Mouse (Mus musculus) forebrain, embryonic 16.5 days (tissue): ENCODE measurements around the gene Tns1. TPM values are rescaled to one million over a fixed set of nuclear protein-coding genes. Genes with fewer than 3 reads are reported as not detected.

Source experiments
- ATAC-seq: fragments of 200-750 bp; cut with Nextera tagmentation; 2 replicates; pipeline ENCODE4 v1.8.0; 2017; ENCODE audit warnings: mild to moderate bottlenecking, moderate library complexity
- H3K27ac ChIP-seq: fragments of 300-500 bp; sonication (generic); 2 replicates; pipeline ENCODE4 v1.5.1; 2014; ENCODE audit warnings: low read length, control low read depth
- H3K27me3 ChIP-seq: fragments of 300-500 bp; sonication (generic); replicated peaks from 2 replicates; pipeline ENCODE4 v1.6.1; 2014; ENCODE audit warnings: low read length; ENCODE audit not compliant: control insufficient read depth, insufficient read depth
- H3K36me3 ChIP-seq: fragments of 300-500 bp; sonication (generic); 2 replicates; pipeline ENCODE4 v1.6.1; 2014; ENCODE audit not compliant: control insufficient read depth, insufficient read depth
- H3K4me1 ChIP-seq: fragments of 300-500 bp; sonication (generic); replicated peaks from 2 replicates; pipeline ENCODE4 v1.6.1; 2014; ENCODE audit warnings: low read length; ENCODE audit not compliant: control insufficient read depth, insufficient read depth
- H3K4me2 ChIP-seq: fragments of 300-500 bp; sonication (generic); 2 replicates; pipeline ENCODE4 v1.6.1; 2014; ENCODE audit warnings: mild to moderate bottlenecking, low read length, control low read depth
- H3K4me3 ChIP-seq: fragments of 300-500 bp; sonication (generic); replicated peaks from 2 replicates; pipeline ENCODE4 v1.5.1; 2014; ENCODE audit warnings: mild to moderate bottlenecking, low read length, control low read depth
- H3K9ac ChIP-seq: fragments of 300-500 bp; sonication (generic); replicated peaks from 2 replicates; pipeline ENCODE4 v1.6.1; 2014; ENCODE audit warnings: low read depth, low read length, control low read depth
- H3K9me3 ChIP-seq: fragments of 300-500 bp; sonication (generic); 2 replicates; pipeline ENCODE4 v1.6.1; 2016; ENCODE audit warnings: low read length; ENCODE audit not compliant: control insufficient read depth
- WGBS: fragments of 180-500 bp; shearing (Covaris S2); extraction: QIAGEN DNeasy Blood & Tissue Kit; methylation state at CpG from one replicate; pipeline ENCODE4 v1.1.7; 2014; 5-methylcytosine and 5-hydroxymethylcytosine counted together
- polyA plus RNA-seq: library from polyadenylated mRNA; unstranded; fragments of >200 nt; fragmentation: Nextera tagmentation; extraction: Ambion mirVana; gene quantifications from 2 replicates; pipeline ENCODE4 v1.2.1, GENCODE M21; 2015

Tns1 gene
- polyA plus RNA-seq, 1 experiment from 2014 or later, result 10.7 TPM

DNA sequence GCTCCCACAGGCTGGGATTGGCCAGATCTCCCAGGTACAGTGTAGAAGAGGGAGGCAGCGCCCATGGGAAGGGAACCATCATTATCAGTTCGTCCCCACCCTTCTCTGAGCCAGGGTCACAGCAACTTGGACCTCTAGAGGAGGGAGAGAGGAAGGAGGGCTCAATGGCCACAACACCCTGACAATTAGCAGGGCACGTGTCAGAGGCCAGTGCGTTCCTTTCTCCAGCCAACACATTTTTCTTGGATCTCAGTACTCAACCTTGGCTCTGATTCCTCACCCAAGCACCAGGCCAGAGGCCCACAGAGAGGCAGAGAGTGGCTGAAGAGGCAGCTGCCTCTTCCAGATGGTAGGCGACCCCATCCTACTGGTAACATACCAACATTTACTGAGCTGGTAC lies 107.6 kb downstream of the Tns1 start:
- Histone ChIP-seq H3K27me3 (no peaks in the 10 kb centered on the region), H3K9me3 (no peaks in the 10 kb centered on the region), H3K36me3 (no peaks in the 10 kb centered on the region), H3K4me1 (no peaks in the 10 kb centered on the region), H3K4me2 (no peak overlapping the region), H3K9ac (no peak overlapping the region), H3K27ac (no peak overlapping the region), H3K4me3 (no peak overlapping the region)
- 79% methylated on average over 5 of the region's 5 CpGs for WGBS
- no peak for ATAC-seq

DNA sequence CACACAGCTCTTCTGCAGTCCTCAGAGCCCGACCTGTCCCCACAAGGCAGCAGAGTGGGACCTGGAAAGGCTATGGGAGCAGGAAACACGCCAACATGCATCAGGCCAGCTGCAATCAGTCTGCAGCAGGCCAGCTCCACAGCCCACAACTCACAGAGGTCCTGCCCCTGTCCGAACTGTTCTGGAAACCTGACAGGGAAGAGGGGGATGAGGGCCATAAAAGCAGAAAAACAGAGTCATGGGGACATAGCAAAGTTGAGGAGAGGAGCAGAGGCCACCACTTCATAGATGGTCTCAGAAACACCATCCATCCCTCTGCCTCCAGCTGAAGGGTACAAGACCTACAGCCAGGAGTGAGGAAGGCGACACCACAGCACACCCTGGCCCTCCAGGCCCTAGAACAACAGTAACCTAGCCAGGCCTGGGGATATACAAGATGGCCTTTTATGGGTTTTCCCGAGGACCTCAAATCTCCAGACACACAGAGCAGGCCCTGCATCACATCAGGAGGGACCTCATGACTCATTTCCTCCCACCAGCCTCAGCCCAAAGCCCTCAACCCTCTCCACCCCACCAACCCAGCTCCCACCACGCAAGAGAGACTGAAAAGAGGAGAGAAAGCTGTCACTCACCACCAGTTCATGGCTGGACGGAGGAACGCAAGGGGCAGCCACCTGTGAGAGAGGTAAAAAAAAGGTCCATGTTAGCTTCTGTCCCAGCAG lies 108.6 kb downstream of the Tns1 start:
- peaks cover 1% of the 10 kb centered on the region; the same call in 1 of the 2 replicates for H3K9me3 ChIP-seq
- H3K4me3 ChIP-seq, result no peak overlapping the region
- no peak overlapping the region for H3K4me2 ChIP-seq
- H3K4me1 ChIP-seq, result no peaks in the 10 kb centered on the region
- no peak overlapping the region for H3K27ac ChIP-seq
- no peaks in the 10 kb centered on the region for H3K36me3 ChIP-seq
- no peaks in the 10 kb centered on the region for H3K27me3 ChIP-seq
- no peak for ATAC-seq
- 78% methylated on average over 8 of the region's 8 CpGs for WGBS
- H3K9ac ChIP-seq, result no peak overlapping the region

DNA sequence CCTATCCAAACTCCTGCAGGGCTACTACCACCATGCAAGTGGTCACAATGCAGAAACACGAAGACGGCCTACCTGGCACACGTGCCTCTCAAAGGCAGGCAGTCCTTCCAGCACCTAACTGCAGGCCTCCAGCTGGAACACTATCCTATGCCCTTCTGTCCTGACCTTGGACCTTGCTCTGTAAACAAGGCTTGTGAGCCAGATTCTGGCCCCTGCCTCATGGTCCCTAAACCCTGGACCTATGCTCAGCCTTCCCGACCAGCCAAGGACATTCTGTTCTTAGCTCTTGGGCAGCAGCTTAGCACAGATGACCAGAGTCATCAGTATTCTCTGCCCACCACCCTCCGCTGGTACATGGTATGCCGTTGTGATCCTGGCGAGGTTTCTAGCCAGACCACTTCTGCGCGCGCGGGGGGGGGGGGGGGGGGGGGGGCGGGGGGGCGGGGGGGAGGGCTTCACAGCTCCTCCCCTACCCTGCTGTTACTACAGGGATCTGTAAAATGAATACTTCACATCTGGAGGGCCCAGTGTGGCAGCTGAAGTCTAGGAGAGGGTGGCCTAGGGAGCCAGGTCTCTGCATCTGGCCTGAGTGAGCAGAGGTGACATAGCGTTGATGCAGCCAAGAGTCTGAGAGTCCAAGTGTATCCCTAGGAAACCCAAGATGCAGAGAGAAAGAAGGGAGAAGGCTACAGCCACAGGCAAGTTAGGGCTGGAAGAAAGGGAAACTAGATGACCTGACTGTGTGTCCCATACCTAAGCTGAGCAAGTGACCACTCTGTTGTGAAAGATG lies 109.5 kb downstream of the Tns1 start:
- H3K4me2 ChIP-seq, result no peak overlapping the region
- no peaks in the 10 kb centered on the region for H3K27me3 ChIP-seq
- no peak for ATAC-seq
- no peak overlapping the region for H3K9ac ChIP-seq
- H3K9me3 ChIP-seq, result peaks cover 3% of the 10 kb centered on the region; the same call in 1 of the 2 replicates
- 81% methylated on average over 7 of the region's 14 CpGs for WGBS
- H3K4me3 ChIP-seq, result no peak overlapping the region
- no peak overlapping the region for H3K27ac ChIP-seq
- no peaks in the 10 kb centered on the region for H3K36me3 ChIP-seq
- no peaks in the 10 kb centered on the region for H3K4me1 ChIP-seq

DNA sequence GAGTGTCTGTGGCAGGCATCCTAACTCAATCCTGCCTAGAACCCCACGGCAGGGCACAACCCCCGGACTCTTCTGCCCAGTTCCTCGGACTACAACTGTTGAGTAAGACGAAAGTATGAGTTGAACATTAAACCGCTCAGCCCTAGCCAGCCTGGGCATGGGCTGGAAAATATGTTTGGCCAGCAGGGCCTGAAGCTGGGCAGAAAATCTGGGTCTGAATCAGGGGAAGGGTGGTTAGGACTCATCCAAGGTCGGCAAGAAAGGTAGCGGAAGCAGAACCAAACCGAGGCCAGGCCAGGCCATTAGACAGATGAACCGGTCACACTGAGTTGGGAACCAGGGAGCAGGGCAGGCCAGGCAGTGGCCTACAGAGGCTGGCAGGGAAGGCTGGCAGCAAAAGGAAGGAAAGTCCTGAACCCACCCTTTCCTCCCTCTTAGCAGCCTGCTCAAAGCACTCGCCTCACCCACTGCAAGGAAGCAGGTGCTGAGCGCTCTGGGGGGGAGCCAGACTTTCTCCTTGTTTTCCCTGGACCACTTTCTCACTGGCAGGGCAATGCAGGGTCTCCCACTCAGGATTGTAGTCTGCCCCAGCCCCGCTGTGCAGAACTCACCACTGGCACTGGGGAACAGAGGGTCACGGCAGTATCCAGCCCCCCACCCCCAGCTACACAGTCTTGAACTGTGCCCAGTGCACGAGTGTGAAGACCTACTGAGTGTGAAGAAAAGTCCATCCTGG lies 110.8 kb downstream of the Tns1 start:
- Histone ChIP-seq H3K9ac (no peak overlapping the region), H3K27me3 (no peaks in the 10 kb centered on the region), H3K27ac (no peak overlapping the region), H3K9me3 (peaks cover 3% of the 10 kb centered on the region; the same call in 1 of the 2 replicates), H3K36me3 (no peaks in the 10 kb centered on the region), H3K4me1 (no peaks in the 10 kb centered on the region), H3K4me2 (no peak overlapping the region), H3K4me3 (no peak overlapping the region)
- WGBS, result 87% methylated on average over 14 of the region's 14 CpGs
- ATAC-seq, result no peak

DNA sequence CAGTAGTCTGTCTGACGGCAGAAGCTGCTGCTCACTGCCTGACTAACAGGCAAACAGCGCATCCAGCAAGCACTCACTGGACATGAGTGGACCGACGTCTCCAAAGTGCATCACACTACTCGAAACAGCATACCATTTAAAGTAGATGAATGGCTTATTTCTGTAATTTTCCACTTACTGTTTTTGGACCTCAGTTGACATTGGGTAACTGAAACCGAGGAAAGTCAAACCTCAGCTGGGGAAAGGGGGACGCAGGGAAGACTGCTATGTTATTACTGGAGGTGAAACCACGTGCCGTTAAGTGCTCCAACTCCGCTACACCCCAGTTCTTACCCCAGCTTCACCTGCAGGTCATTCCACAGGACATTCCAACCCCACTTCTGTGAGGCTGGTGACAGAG lies 111.5 kb downstream of the Tns1 start:
- 90% methylated on average over 10 of the region's 10 CpGs for WGBS
- H3K27me3 ChIP-seq, result no peaks in the 10 kb centered on the region
- H3K9ac ChIP-seq, result no peak overlapping the region
- no peak overlapping the region for H3K27ac ChIP-seq
- no peak for ATAC-seq
- H3K4me3 ChIP-seq, result no peak overlapping the region
- peaks cover 3% of the 10 kb centered on the region; the same call in 1 of the 2 replicates for H3K9me3 ChIP-seq
- H3K36me3 ChIP-seq, result no peaks in the 10 kb centered on the region
- H3K4me1 ChIP-seq, result no peaks in the 10 kb centered on the region
- H3K4me2 ChIP-seq, result no peak overlapping the region

DNA sequence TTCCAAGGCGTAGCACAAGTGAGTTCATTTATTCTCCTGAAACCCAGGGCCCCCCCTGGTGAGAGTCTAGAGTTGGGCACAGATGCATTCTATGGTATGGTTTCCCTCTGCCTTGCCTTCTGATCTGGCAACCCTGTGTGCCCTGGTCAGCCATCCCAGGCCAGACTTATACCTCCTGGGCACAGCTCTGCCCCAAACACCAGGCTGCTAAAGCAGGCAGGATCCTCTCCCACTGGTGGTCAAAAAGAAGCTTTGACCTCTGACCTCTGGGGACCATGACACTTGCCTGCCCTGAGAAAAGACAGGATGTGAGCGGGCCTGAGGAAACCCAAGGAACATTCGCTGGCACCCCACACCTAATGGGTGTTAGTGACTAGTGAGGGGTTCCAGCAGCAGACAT lies 114.8 kb downstream of the Tns1 start:
- Histone ChIP-seq H3K4me2 (no peak overlapping the region), H3K9me3 (peaks cover 3% of the 10 kb centered on the region; the same call in 1 of the 2 replicates), H3K27ac (no peak overlapping the region), H3K36me3 (no peaks in the 10 kb centered on the region), H3K4me3 (no peak overlapping the region), H3K9ac (no peak overlapping the region), H3K27me3 (no peaks in the 10 kb centered on the region), H3K4me1 (no peaks in the 10 kb centered on the region)
- 88% methylated on average over 3 of the region's 3 CpGs for WGBS
- no peak for ATAC-seq

DNA sequence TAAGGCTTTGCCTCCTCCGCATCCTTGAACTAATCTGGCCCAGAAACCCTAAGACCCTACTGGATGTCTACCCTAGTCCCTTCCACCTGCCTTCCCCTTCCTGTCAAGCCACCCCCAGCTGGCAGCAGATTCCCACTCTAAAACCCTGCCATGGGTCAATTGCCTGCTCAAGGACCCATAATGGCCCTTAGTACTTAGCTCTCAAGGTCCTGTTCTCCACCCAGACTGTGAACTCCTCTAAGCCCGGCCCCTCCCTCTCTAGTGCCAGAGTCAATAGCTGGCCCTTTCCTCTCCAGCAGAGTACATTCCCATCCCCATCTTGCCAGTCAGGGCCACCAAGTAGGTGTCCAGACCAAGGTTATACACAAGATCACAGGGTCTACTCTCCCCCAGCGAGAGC lies 115.3 kb downstream of the Tns1 start:
- H3K27me3 ChIP-seq, result no peaks in the 10 kb centered on the region
- H3K9me3 ChIP-seq, result peaks cover 3% of the 10 kb centered on the region; the same call in 1 of the 2 replicates
- no peaks in the 10 kb centered on the region for H3K36me3 ChIP-seq
- H3K4me1 ChIP-seq, result no peaks in the 10 kb centered on the region
- no peak overlapping the region for H3K27ac ChIP-seq
- no peak for ATAC-seq
- WGBS, result 94% methylated on average over 3 of the region's 3 CpGs
- H3K4me3 ChIP-seq, result no peak overlapping the region
- H3K4me2 ChIP-seq, result no peak overlapping the region
- H3K9ac ChIP-seq, result no peak overlapping the region

DNA sequence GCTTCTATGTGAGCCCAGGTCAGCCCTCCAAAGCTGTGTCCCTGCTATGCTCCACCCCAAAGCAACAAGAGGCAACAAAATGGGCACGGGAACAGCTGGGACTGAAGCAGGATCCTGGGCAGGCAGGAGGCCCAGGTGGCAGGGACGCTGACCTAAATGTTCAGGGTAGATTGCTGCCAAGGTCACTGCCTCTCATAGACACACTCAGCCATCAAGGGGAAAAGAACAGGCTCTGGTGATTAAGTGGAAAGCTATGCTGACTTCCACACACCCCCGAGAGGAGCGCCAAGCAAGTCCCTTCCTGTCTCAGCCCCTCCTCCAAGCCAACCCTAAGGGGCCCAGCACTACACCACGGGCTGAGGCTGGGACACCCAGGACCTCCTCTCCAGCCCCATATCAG lies 115.8 kb downstream of the Tns1 start:
- 80% methylated on average over 5 of the region's 5 CpGs for WGBS
- Histone ChIP-seq H3K4me3 (no peak overlapping the region), H3K4me1 (no peaks in the 10 kb centered on the region), H3K9me3 (peaks cover 3% of the 10 kb centered on the region; the same call in 1 of the 2 replicates), H3K27ac (no peak overlapping the region), H3K9ac (no peak overlapping the region), H3K27me3 (no peaks in the 10 kb centered on the region), H3K36me3 (no peaks in the 10 kb centered on the region), H3K4me2 (no peak overlapping the region)
- no peak for ATAC-seq

DNA sequence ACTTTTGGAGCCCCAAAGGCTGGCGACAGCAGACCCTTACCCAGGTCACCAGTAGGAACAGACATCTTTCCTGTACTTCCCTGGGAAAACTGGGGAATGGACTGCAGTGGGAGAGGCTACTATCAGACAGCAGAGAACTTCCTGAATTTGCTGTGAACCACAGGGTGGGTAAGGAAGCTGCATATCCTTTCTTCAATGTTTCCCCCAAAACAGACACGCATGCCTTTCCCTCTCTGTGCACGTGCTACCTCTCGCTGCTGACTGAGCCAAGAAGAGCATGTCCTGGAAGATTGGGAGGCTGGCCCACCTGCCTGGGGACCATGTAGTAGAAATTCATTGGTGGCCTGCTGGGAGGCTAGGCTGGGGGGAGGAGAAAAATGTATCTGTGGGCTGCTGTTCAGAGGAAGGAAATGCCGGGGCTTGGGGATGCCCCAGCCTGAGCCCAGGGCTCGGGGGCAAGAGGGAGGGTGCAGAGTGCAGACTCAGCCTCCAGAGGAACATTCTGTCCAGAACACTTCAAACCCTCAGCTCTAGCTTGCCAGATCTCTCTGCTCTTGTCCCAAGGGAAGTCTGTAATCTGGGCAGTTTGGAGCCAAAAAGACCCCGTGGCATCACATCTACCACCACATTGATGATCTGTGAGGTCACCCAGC lies 116.7 kb downstream of the Tns1 start:
- no peak overlapping the region for H3K4me2 ChIP-seq
- no peak overlapping the region for H3K4me3 ChIP-seq
- H3K9me3 ChIP-seq, result peaks cover 3% of the 10 kb centered on the region; the same call in 1 of the 2 replicates
- WGBS, result 75% methylated on average over 7 of the region's 7 CpGs
- no peak overlapping the region for H3K27ac ChIP-seq
- no peaks in the 10 kb centered on the region for H3K36me3 ChIP-seq
- H3K27me3 ChIP-seq, result no peaks in the 10 kb centered on the region
- H3K4me1 ChIP-seq, result no peaks in the 10 kb centered on the region
- ATAC-seq, result no peak
- H3K9ac ChIP-seq, result no peak overlapping the region
